Mouse (Mus musculus) telencephalon, adult 2 months (tissue): ENCODE measurements at regions not wholly inside any gene's neighbourhood (a gene's known extent, or its start where the extent isn't known, plus 50 kb on each side); places are given as distances from the start of the nearest gene placed in this dataset.
A peak's percentile ranks its signal among the peaks of the same experiment; 100 is the strongest.

ENCODE experiments used
- DNase-seq: peaks from one replicate; pipeline ENCODE4 v3.0.0-alpha.2; 2011; ENCODE audit warnings: low read depth, low spot score

DNA sequence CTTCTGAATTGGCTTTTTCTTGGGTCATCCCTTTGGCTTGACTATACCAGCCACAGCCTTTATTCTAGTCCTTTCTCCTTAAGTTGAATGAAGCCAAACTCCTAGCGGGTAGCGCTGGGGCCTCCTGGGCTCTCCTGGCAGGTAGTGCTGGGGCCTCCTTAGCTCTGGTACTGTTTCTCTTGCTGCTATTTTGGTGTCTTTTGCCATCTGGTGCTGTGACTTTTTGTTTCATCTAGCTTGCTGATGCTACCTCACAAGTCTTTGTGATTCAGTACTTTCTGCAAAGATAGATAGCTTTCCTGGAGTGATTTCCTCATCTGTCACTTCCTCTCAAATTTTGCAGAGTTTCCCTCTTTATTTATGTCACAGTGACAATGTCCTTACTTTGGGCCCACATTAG is 90.1 kb downstream of the Tmem200c start:
- DNase-seq = peak; percentile 58

DNA sequence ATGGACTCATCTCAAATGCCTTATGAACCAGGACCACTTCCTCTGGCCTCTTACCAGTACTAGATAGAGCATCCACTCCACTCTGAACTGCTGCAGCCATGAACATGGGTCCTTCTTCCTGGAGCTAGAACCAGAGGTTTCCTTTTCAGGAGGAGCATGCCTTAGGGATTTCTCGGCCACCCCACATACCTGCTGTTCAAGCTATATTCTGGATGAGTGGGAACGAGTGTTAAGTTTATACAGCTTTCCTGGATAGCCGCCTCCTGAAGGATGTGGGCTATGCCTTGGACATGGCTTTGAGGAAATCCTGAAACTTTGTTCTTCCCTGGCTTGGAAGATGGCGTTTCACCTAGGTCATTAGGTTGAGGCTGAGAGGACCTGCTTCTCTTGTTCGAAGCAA is 91.8 kb downstream of the Tmem200c start:
- DNase-seq = peak; percentile 50

GRCm38 (mm10) chr17:68923271-68923670 is 96.8 kb downstream of the Tmem200c start:
- no peak for DNase-seq

GRCm38 (mm10) chr17:68927418-68927817 is 101.0 kb downstream of the Tmem200c start:
- no peak for DNase-seq

- no peak for DNase-seq
Measured at GRCm38 (mm10) chr17:68928691-68929090, 102.3 kb downstream of the Tmem200c start.

DNA sequence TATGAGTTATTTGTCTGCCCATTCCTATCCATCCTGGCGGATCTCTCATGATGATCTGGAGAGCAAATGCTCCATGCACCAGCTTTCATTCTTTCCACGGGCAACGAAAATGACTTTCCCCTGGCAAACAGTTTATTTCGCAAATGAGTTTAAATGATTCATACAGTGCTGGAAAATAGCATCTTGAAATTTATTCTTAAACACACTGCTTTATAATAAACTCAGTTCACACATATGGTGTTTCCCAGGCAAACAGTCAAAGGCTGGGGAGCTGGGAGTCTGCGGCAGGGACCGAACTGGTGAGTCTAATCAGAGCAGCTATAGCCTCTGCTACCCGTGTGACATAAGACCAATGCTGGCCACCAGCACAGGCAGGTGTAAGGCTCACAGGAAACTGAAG is 106.8 kb downstream of the Tmem200c start:
- DNase-seq = no peak

DNA sequence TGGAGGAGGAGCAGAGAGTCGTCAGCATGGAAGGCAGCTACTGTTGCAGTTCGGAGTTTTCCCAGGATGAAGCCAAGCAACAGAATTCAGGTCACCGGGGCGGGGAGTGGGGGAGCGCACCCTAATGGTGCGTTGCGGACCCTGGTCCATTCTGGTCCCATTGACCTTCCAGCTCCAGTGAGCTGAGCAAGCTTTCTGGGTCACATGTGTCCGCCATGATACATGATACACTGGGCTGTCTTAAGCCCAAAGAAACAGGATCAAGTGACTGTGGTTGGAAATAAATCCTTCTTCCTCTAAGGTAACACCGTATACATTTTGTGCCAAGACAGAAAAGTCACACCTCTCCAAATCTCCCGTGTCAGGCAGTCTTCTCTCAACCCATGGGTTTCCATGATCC is 107.6 kb downstream of the Tmem200c start:
- no peak for DNase-seq

- no peak for DNase-seq
Measured at GRCm38 (mm10) chr17:68936016-68936415, 109.6 kb downstream of the Tmem200c start.

- DNase-seq = no peak
Measured at GRCm38 (mm10) chr17:68956275-68956674, 119.2 kb upstream of the Epb41l3 start.

DNA sequence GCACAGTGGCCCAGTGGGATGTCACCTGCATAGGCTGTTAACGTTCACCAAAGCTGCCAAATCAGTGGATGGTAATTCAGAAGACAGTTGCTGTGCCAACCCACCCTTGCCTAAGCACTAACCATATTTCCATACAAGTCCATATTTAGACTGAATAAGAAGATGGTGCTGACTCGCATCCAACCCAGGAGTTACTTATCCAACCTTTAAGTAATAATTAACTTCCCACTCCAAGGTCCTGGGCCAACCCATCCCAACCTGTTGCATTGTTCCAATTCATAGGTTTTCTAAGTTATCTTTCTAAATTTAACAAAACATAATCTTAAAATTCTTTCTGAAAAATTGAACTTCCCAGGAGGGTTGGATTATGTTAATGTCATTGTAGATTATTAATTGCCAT is 114.3 kb upstream of the Epb41l3 start:
- DNase-seq = no peak

DNA sequence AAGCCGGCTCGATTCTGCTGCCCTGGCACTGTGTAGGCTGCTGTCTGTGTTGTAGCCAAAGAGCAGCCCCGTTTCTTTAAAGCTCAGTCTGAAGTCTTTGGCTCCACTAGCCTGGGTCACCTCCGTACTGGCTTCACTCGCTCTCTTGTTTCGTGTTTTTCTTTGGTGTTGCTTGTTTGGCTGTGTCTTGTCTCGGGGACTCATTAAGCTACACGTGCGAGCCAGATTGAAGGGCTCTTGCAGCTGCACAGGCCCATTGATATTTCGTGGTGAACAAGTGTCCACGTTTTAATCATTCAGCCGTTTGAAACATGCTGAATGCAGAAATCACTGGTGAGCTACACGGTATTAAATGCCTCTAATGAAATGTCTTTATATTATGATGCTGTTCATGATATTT is 99.9 kb upstream of the Epb41l3 start:
- no peak for DNase-seq

DNA sequence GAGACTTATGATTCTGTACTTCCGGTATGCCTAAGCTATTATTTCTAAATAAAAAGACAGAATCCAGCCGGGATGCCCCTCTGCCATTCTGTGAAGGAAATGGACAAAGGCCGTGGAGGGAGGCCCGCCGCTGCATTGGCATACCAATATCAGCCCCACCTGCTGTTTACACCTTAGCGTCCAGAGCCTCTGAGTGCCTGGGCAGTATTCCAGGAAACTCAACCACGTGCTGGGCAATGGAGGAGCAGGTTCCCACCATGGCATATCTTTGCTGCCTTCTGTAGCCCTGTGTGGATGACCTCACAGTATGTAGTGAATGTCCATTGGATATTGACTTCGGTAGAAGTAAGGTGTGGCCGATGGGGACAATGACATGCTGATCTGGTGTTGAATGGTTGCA is 97.3 kb upstream of the Epb41l3 start:
- no peak for DNase-seq

DNA sequence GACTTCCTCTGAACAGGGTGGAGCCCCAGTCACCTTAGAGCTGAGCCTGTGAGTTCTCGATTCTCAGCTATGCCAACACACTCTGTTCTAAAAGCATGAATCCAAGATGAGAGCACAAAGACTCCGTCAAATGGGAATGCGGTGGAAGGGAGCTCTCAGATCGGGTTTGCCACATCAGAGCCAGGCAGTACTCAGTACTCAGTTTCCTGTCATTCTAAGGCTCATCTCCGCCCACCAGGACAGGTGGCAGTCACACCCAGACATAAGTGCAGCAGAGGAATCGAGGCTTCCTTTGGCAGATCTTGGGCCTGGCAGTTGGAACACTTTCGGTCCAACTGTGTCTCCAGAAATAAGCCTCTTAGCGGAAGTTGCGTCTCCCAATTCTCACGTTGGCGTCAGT is 94.4 kb upstream of the Epb41l3 start:
- DNase-seq = peak; percentile 18

GRCm38 (mm10) chr17:68982094-68982493 is 93.4 kb upstream of the Epb41l3 start:
- no peak for DNase-seq

GRCm38 (mm10) chr17:68999913-69000312 is 75.6 kb upstream of the Epb41l3 start:
- no peak for DNase-seq

- DNase-seq = no peak
Measured at GRCm38 (mm10) chr17:69004051-69004450, 71.4 kb upstream of the Epb41l3 start.

DNA sequence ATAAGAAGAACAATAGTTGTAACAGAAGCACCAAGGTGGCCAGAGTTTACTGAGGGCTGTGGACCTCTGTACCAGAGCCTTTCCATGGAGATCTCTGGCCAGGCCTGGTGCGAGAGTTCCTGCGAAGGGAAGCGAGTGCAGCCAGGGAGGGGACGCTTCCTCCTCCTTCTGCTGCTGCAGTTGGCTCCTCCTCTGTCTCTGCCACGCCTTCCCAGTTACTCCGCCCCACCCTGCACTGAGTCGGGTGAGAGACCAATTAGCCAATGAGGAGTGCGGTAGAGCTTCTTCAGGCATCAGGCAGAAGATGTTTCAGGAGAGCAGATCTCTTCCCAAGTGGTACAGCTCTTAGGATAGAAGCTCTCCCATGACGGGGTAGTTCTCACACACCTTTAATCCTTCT is 69.2 kb upstream of the Epb41l3 start:
- DNase-seq = no peak
